Mouse (Mus musculus) B cell, adult 67 days (primary cell): ENCODE measurements around the gene Rbp3. TPM values are rescaled to one million over a fixed set of nuclear protein-coding genes. Genes with fewer than 3 reads are reported as not detected.

Source experiments
- total RNA-seq, 2 experiments: library from RNA; stranded (reverse); gene quantifications; 4 replicates each; pipeline ENCODE4 v1.2.4; 2023

Rbp3 gene
- total RNA-seq: not detected

GRCm38 (mm10) chr14:33953761-33954160 lies at the start of gene Rbp3:
Gene Rbp3, plus strand, starts transcription at chr14:33954003.

GRCm38 (mm10) chr14:33923168-33924070 lies 30.4 kb upstream of the Rbp3 start, which contains the start of gene Gdf10:
Gene Gdf10, plus strand, starts transcription at chr14:33923587.

GRCm38 (mm10) chr14:33940739-33941138 lies 13.1 kb upstream of the Rbp3 start, which contains the start of gene Gdf2:
Gene Gdf2, plus strand, starts transcription at chr14:33941039.

GRCm38 (mm10) chr14:33978604-33979059 lies 24.8 kb downstream of the Rbp3 start, which contains the start of gene Zfp488:
Gene Zfp488, minus strand, starts transcription at chr14:33978764.

Other genes starting within 250 kb of the Rbp3 start
- gene Gdf10, start 30.4 kb upstream of the Rbp3 start, total RNA-seq: not detected
- gene Gdf2, start 13.0 kb upstream of the Rbp3 start, total RNA-seq: not detected
- under 1 TPM; 0.21 to 0.35 TPM for gene Zfp488, start 24.8 kb downstream of the Rbp3 start, total RNA-seq
- not detected for gene Gm30083, start 61.2 kb downstream of the Rbp3 start, total RNA-seq
- gene Gm5460, start 62.8 kb downstream of the Rbp3 start, total RNA-seq: not detected
- gene Antxrl, start 98.7 kb downstream of the Rbp3 start, total RNA-seq: not detected
- not detected for gene Anxa8, start 132.0 kb downstream of the Rbp3 start, total RNA-seq
- gene A630023A22Rik, start 148.8 kb downstream of the Rbp3 start, total RNA-seq: not detected
- not detected for gene Npy4r, start 198.5 kb downstream of the Rbp3 start, total RNA-seq
- gene Gprin2, start 247.7 kb downstream of the Rbp3 start, total RNA-seq: not detected